Mouse (Mus musculus) bone marrow macrophage, adult 2 months (primary cell): ENCODE data around the gene Acbd3.

ENCODE experiments used
- CTCF ChIP-seq: IDR thresholded peaks from 2 replicates; pipeline ENCODE4 v1.5.1; 2012; ENCODE audit warnings: low read depth, mild to moderate bottlenecking, low read length, moderate library complexity
- POLR2A ChIP-seq: IDR thresholded peaks from 2 replicates; pipeline ENCODE4 v1.6.1; 2012; ENCODE audit warnings: mild to moderate bottlenecking, low read depth, low read length, borderline replicate concordance

- TF ChIP-seq POLR2A: no peak
- TF ChIP-seq CTCF: no peak
Measured at GRCm38 (mm10) chr1:180756711-180757110, 30.9 kb downstream of the Acbd3 start.
